Mouse (Mus musculus) liver, embryonic 14.5 days (tissue): ENCODE measurements at regions not wholly inside any gene's neighbourhood (a gene's known extent, or its start where the extent isn't known, plus 50 kb on each side); places are given as distances from the start of the nearest gene placed in this dataset.

Experiments
- CTCF ChIP-seq: IDR thresholded peaks from 2 replicates; pipeline ENCODE4 v1.5.1; 2016; ENCODE audit warnings: antibody characterized with exemption, low read depth, control low read depth
- EP300 ChIP-seq: IDR thresholded peaks from 2 replicates; pipeline ENCODE4 v1.6.1; 2016; ENCODE audit warnings: antibody characterized with exemption, low read depth

DNA sequence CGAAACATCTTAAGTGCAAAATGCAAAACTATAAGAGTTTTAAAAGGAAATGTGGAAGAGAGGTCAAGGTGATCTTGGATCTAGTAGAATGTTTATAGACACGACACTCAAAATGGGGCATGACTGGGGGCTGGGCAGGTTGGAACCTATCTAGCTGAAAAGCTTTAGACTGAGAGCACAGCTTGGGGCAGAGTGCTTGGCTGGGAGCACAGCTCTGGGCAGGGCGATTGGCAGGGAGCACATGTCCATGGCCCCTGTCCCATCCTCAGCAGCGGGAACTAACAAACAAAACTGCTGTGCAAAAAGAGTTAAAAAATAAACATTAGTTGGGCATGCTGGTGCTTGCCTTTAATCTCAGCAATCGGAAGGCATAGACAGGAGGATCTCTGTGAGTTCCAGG, 279.6 kb downstream of the Ptpru start:
- TF ChIP-seq CTCF (no peak), EP300 (no peak)
